Mouse (Mus musculus): Measurements from ENCODE around the gene Cpne8.
"Not testable (repeated sequence)": the region's sequence is repeated elsewhere in the genome, so short reads cannot be mapped to it uniquely, and the experiment has no call there.

Gene Cpne8

GRCm38 (mm10) chr15:90610767-90611166 is 68.5 kb downstream of the Cpne8 start:
- not testable (repeated sequence) for DNase-seq (ENCODE audit: low spot score in 2 of 2)

- DNase-seq (ENCODE audit: low spot score in 2 of 2): no peak
Observed at GRCm38 (mm10) chr15:90609836-90610415, 69.3 kb downstream of the Cpne8 start.

- DNase-seq (ENCODE audit: low spot score in 2 of 2): no peak
Observed at GRCm38 (mm10) chr15:90608368-90608767, 70.9 kb downstream of the Cpne8 start.

GRCm38 (mm10) chr15:90607181-90607580 is 72.1 kb downstream of the Cpne8 start:
- no peak for DNase-seq (ENCODE audit: low spot score in 2 of 2)

GRCm38 (mm10) chr15:90603676-90604075 is 75.6 kb downstream of the Cpne8 start:
- no peak for DNase-seq (ENCODE audit: low spot score in 2 of 2)

GRCm38 (mm10) chr15:90597715-90598497 is 81.3 kb downstream of the Cpne8 start:
- no peak for DNase-seq (ENCODE audit: low spot score in 2 of 2)

GRCm38 (mm10) chr15:90595592-90595991 is 83.6 kb downstream of the Cpne8 start:
- DNase-seq (ENCODE audit: low spot score in 2 of 2): no peak

GRCm38 (mm10) chr15:90589587-90589986 is 89.6 kb downstream of the Cpne8 start:
- DNase-seq (ENCODE audit: low spot score in 2 of 2): no peak

- no peak for DNase-seq (ENCODE audit: low spot score in 2 of 2)
Observed at GRCm38 (mm10) chr15:90577402-90577801, 101.8 kb downstream of the Cpne8 start.

- DNase-seq (ENCODE audit: low spot score in 2 of 2): no peak
Observed at GRCm38 (mm10) chr15:90569246-90569645, 110.0 kb downstream of the Cpne8 start.

GRCm38 (mm10) chr15:90568050-90568449 is 111.2 kb downstream of the Cpne8 start:
- no peak for DNase-seq (ENCODE audit: low spot score in 2 of 2)

GRCm38 (mm10) chr15:90563996-90564395 is 115.2 kb downstream of the Cpne8 start:
- DNase-seq (ENCODE audit: low spot score in 2 of 2): no peak

GRCm38 (mm10) chr15:90561613-90562012 is 117.6 kb downstream of the Cpne8 start:
- DNase-seq (ENCODE audit: low spot score in 2 of 2): no peak

- no peak for DNase-seq (ENCODE audit: low spot score in 2 of 2)
Observed at GRCm38 (mm10) chr15:90548589-90548988, 130.6 kb downstream of the Cpne8 start.

GRCm38 (mm10) chr15:90543447-90543846 is 135.8 kb downstream of the Cpne8 start:
- DNase-seq (ENCODE audit: low spot score in 2 of 2): no peak

GRCm38 (mm10) chr15:90542126-90542525 is 137.1 kb downstream of the Cpne8 start:
- no peak for DNase-seq (ENCODE audit: low spot score in 2 of 2)

- no peak for DNase-seq (ENCODE audit: low spot score in 2 of 2)
Observed at GRCm38 (mm10) chr15:90536311-90537202, 142.7 kb downstream of the Cpne8 start.

- no peak for DNase-seq (ENCODE audit: low spot score in 2 of 2)
Observed at GRCm38 (mm10) chr15:90535730-90536129, 143.5 kb downstream of the Cpne8 start.

GRCm38 (mm10) chr15:90512769-90513168 is 166.5 kb downstream of the Cpne8 start:
- DNase-seq (ENCODE audit: low spot score in 2 of 2): no peak

- DNase-seq (ENCODE audit: low spot score in 2 of 2): no peak
Observed at GRCm38 (mm10) chr15:90497080-90497479, 182.2 kb downstream of the Cpne8 start.

- DNase-seq (ENCODE audit: low spot score in 2 of 2): no peak
Observed at GRCm38 (mm10) chr15:90491558-90491957, 187.7 kb downstream of the Cpne8 start.

GRCm38 (mm10) chr15:90490186-90490585 is 189.0 kb downstream of the Cpne8 start:
- no peak for DNase-seq (ENCODE audit: low spot score in 2 of 2)
